Mouse (Mus musculus): ENCODE results near the gene Msl1.
A peak's percentile ranks its signal among the peaks of the same experiment; 100 is the strongest.

Msl1 gene

GRCm38 (mm10) chr11:98795015-98795713, at the start of gene Msl1:
TSS of gene Msl1 (plus strand) at chr11:98795516.
- peak; percentile 79 to 89 for DNase-seq (ENCODE audit: low spot score in 2 of 2)

GRCm38 (mm10) chr11:98745932-98746853, 49.1 kb upstream of the Msl1 start:
- no peak for DNase-seq (ENCODE audit: low spot score in 2 of 2)

GRCm38 (mm10) chr11:98746855-98747693, 48.2 kb upstream of the Msl1 start:
- DNase-seq (ENCODE audit: low spot score in 2 of 2): peak; percentile 68 to 85

- no peak for DNase-seq (ENCODE audit: low spot score in 2 of 2)
Measured at GRCm38 (mm10) chr11:98747804-98748505, 47.4 kb upstream of the Msl1 start.

GRCm38 (mm10) chr11:98748506-98749416, 46.6 kb upstream of the Msl1 start:
- no peak for DNase-seq (ENCODE audit: low spot score in 2 of 2)

GRCm38 (mm10) chr11:98749716-98750115, 45.6 kb upstream of the Msl1 start:
- DNase-seq (ENCODE audit: low spot score in 2 of 2): no peak

- peak in 1 of 2 experiments; percentile 78 for DNase-seq (ENCODE audit: low spot score in 2 of 2)
Measured at GRCm38 (mm10) chr11:98750351-98751201, 44.7 kb upstream of the Msl1 start.

- no peak for DNase-seq (ENCODE audit: low spot score in 2 of 2)
Measured at GRCm38 (mm10) chr11:98751221-98751782, 44.0 kb upstream of the Msl1 start.

- no peak for DNase-seq (ENCODE audit: low spot score in 2 of 2)
Measured at GRCm38 (mm10) chr11:98752562-98753140, 42.7 kb upstream of the Msl1 start.

- no peak for DNase-seq (ENCODE audit: low spot score in 2 of 2)
Measured at GRCm38 (mm10) chr11:98753264-98753663, 42.1 kb upstream of the Msl1 start.

GRCm38 (mm10) chr11:98754151-98754620, 41.1 kb upstream of the Msl1 start:
- DNase-seq (ENCODE audit: low spot score in 2 of 2): no peak

GRCm38 (mm10) chr11:98754621-98755181, 40.6 kb upstream of the Msl1 start:
- no peak for DNase-seq (ENCODE audit: low spot score in 2 of 2)

- no peak for DNase-seq (ENCODE audit: low spot score in 2 of 2)
Measured at GRCm38 (mm10) chr11:98755726-98756380, 39.5 kb upstream of the Msl1 start.

- no peak for DNase-seq (ENCODE audit: low spot score in 2 of 2)
Measured at GRCm38 (mm10) chr11:98756711-98757110, 38.6 kb upstream of the Msl1 start.

- DNase-seq (ENCODE audit: low spot score in 2 of 2): no peak
Measured at GRCm38 (mm10) chr11:98761939-98762338, 33.4 kb upstream of the Msl1 start.

GRCm38 (mm10) chr11:98762756-98763501, 32.4 kb upstream of the Msl1 start:
- no peak for DNase-seq (ENCODE audit: low spot score in 2 of 2)

GRCm38 (mm10) chr11:98763502-98763861, 31.8 kb upstream of the Msl1 start:
- DNase-seq (ENCODE audit: low spot score in 2 of 2): no peak

Measured in urinary bladder, postnatal 36 days (tissue).